In genomic region chr2:27311606-27312005, GRCm38 (mm10) we compare ENCODE assay signal across 15 mouse cellular contexts.
DNase-seq lines count a peak whose midpoint lies in the region; ATAC-seq and TF ChIP-seq lines count a peak whose summit lies in the region.
"Had no signal": no experiment of that assay in that cellular context is flagged by ENCODE, and none has a peak within 500 bp of the region (broad histone marks: within the 10 kb centered on the region; RNA-seq: fewer than 3 reads in every experiment).

No protein-coding gene starts in this region.

- peaks cover 14% of the 10 kb centered on the region for H3K4me1 ChIP-seq in lung, embryonic 16.5 days (replicated peaks; ENCODE audit: control insufficient read depth, insufficient read depth, low read length)
- peaks cover 5% of the 10 kb centered on the region; the same call in 1 of the 2 replicates for H3K4me1 ChIP-seq in lung, adult 2 months (ENCODE audit: control insufficient read depth, insufficient read depth, low read length)
- no peaks in the 10 kb centered on the region for H3K4me1 ChIP-seq in small intestine, adult 2 months (ENCODE audit: control insufficient read depth, insufficient read depth, insufficient read length, low read length)
- H3K4me1 ChIP-seq: megakaryocyte, embryonic 14.5 days had no signal

- intact Hi-C loops in heart, postnatal 14 days (cut with DNase I): no loop called here

- DNase-seq in heart, adult 11 months: peak; percentile 95
- DNase-seq in heart, postnatal 14 days: no peak
- DNase-seq in lung, adult 2 months: no peak
- DNase-seq in Muller cell, postnatal 12 days (ENCODE audit: inconsistent ontology term): no peak
- DNase-seq in ovary, adult 18-20 months (ENCODE audit: low spot score): no peak
- DNase-seq: gastrocnemius, postnatal 10 days; thymus, postnatal 14 days had no signal

- no peak for TF ChIP-seq POLR2A in lung, adult 2 months (IDR thresholded peaks at IDR 0.05; ENCODE audit: borderline replicate concordance, extremely low read depth, low read depth, low read length)
- TF ChIP-seq POLR2A in small intestine, adult 2 months (IDR thresholded peaks at IDR 0.05; ENCODE audit: low read depth, low read length): no peak

- no peaks in the 10 kb centered on the region for H3K27me3 ChIP-seq in lung, embryonic 16.5 days (ENCODE audit: control insufficient read depth, insufficient read depth, low read depth, low read length)
- H3K27me3 ChIP-seq in small intestine, adult 2 months (ENCODE audit: control insufficient read depth, insufficient read depth, low read length): no peaks in the 10 kb centered on the region
- H3K27me3 ChIP-seq: hindbrain, embryonic 15.5 days had no signal

- H3K9ac ChIP-seq in lung, embryonic 16.5 days (ENCODE audit: low read length): no peak overlapping the region
- H3K9ac ChIP-seq: hindbrain, embryonic 15.5 days had no signal

- H3K36me3 ChIP-seq in lung, embryonic 16.5 days (ENCODE audit: control insufficient read depth, insufficient read depth, low read length): no peaks in the 10 kb centered on the region
- H3K36me3 ChIP-seq in small intestine, adult 2 months (ENCODE audit: control insufficient read depth, insufficient read depth, low read length): no peaks in the 10 kb centered on the region
- H3K36me3 ChIP-seq: hindbrain, embryonic 15.5 days had no signal

- WGBS in lung, embryonic 16.5 days: 85% methylated on average over 3 of the region's 3 CpGs
- 78% methylated on average over 3 of the region's 3 CpGs for WGBS in lung, adult 2 months
- 83% methylated on average over 3 of the region's 3 CpGs for WGBS in small intestine, adult 2 months

- no peak for ATAC-seq in lung, embryonic 16.5 days (ENCODE audit: low read depth)
- ATAC-seq in granulocyte monocyte progenitor cell, adult 5-6 weeks (replicated peaks; ENCODE audit: poor library complexity, severe bottlenecking): peak; percentile 93
- ATAC-seq: activated CD4-positive, CD25-positive, alpha-beta regulatory T cell, adult 4 months had no signal

- peak overlapping the region; percentile 2; the same call in 1 of the 2 replicates for H3K27ac ChIP-seq in lung, embryonic 16.5 days (ENCODE audit: low read length)
- H3K27ac ChIP-seq in small intestine, adult 2 months (ENCODE audit: insufficient read depth, low read depth, low read length): 0 out of 2 replicates have a peak overlapping the region, but pooled peaks have one; percentile 10
- H3K27ac ChIP-seq: hindbrain, embryonic 15.5 days; layer of hippocampus, adult 2 months had no signal

- no peaks in the 10 kb centered on the region for H3K9me3 ChIP-seq in lung, embryonic 16.5 days (ENCODE audit: control insufficient read depth, low read length)
- H3K9me3 ChIP-seq: hindbrain, embryonic 15.5 days had no signal

- no peak overlapping the region for H3K4me3 ChIP-seq in lung, embryonic 16.5 days (ENCODE audit: low read length)
- no peak overlapping the region for H3K4me3 ChIP-seq in lung, adult 2 months (replicated peaks; ENCODE audit: extremely low read depth, low read depth, low read length)
- H3K4me3 ChIP-seq in small intestine, adult 2 months (ENCODE audit: low read depth, low read length): no peak overlapping the region
- H3K4me3 ChIP-seq: hindbrain, embryonic 15.5 days; layer of hippocampus, adult 2 months; megakaryocyte, embryonic 14.5 days had no signal

- H3K4me2 ChIP-seq in lung, embryonic 16.5 days (ENCODE audit: low read depth, low read length): no peak overlapping the region
- H3K4me2 ChIP-seq: heart, embryonic 11.5 days; hindbrain, embryonic 15.5 days had no signal

- TF ChIP-seq CTCF in lung, adult 2 months (IDR thresholded peaks at IDR 0.05; ENCODE audit: insufficient read depth, low read length): no peak
- TF ChIP-seq CTCF in small intestine, adult 2 months (IDR thresholded peaks at IDR 0.05; ENCODE audit: extremely low read depth, insufficient read length, insufficient replicate concordance, low read depth, low read length): no peak
